Mouse (Mus musculus): ENCODE data around the gene Sp6. TPM values are rescaled to one million over a fixed set of nuclear protein-coding genes. Genes with fewer than 3 reads are reported as not detected.

Gene Sp6
- polyA plus RNA-seq, 1 experiment from 2014 or later: 0.42 TPM

DNA sequence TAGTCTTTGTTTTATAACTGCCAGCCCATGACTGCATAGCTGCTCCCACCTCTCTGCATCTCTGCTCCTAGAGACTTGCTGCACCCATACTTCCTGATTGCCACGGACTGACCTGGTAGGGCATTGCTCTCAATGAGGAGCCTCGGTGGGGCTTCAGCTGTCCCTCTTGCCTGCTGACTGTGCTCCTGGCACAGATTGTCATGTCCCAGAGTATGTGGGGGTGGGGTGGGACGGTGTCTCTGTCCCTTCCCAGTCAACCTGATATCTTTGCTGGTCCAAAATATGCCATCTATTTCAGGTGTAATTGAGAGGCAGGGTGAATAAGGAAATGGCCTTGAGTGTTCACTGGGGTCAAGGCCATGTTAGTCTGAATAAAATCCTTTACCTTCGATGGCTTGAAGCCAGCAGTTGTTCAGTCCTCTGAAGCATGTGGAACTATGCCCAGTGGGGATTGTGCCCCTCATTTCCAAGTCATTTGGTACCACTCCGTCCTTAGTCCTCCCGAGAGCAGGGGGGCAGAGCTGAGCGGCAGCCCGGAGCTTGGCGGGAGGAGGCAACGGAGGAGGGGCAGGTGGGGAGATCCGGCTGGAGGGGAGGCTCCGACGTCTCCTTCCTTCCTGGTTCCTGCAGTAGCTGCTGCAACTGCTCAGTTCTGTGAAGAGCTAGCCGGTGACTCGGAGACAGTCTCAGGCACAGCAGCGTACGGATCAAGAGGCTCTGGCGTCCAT lies 37.2 kb downstream of the Sp6 start, which contains the start of gene Osbpl7:
Osbpl7 (plus strand) TSS at position 413 of the 728 bp plus-strand sequence.
- H3K4me1 ChIP-seq (ENCODE audit: control insufficient read depth, insufficient read depth, low read length): peaks cover 19% of the 10 kb centered on the region
- no peaks in the 10 kb centered on the region for H3K27me3 ChIP-seq (ENCODE audit: control insufficient read depth, insufficient read depth, low read length)
- peak within 1 kb of the TSS; percentile 83 for H3K9ac ChIP-seq (replicated peaks; ENCODE audit: low read depth, low read length)
- H3K27ac ChIP-seq (ENCODE audit: low read length): peak within 1 kb of the TSS; percentile 33; the same call in 1 of the 2 replicates
- H3K4me2 ChIP-seq (replicated peaks; ENCODE audit: low read depth, low read length): peak within 1 kb of the TSS; percentile 95
- H3K36me3 ChIP-seq (ENCODE audit: control insufficient read depth, insufficient read depth, low read length): peaks cover 33% of the 10 kb centered on the region
- peak within 1 kb of the TSS; percentile 72 for H3K4me3 ChIP-seq (ENCODE audit: low read depth, low read length)
- 6% methylated on average over 18 of the region's 18 CpGs for WGBS
- H3K9me3 ChIP-seq (ENCODE audit: control insufficient read depth, low read depth, low read length): no peaks in the 10 kb centered on the region
- peak; percentile 83 for ATAC-seq (ENCODE audit: insufficient number of reproducible peaks, insufficient read depth, low FRiP score, low read depth)

DNA sequence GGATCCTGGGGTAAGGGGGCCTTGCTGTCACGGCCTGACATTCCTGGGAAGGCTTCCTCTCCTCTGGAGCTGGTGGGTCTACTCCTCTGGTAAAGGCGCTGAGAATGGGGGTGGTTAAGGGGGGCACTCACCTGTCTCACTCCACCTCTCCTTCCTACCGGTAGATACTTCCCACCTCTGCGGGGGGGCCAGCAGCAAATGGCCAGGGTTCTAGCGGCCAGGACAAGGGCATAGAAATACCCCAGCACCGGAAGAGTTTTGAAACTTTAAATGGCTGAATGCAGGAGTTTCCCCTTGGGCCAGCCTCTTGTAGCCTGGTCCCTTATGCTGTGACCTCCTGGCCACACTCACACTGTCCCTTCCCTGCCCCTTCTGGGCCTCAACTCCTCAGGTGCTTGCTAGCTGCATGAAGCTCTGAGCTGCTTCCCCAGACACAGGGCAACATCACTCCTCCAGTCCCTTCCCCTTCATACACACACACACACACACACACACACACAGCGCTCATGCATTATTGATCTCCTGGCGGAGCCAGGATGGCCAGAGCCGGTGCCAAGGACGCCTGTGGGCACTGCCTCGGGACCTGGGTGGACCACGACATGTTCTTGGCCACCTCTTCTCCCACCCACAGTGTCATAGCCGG lies 37.9 kb downstream of the Sp6 start:
- H3K4me1 ChIP-seq (ENCODE audit: control insufficient read depth, insufficient read depth, low read length): peaks cover 19% of the 10 kb centered on the region
- ATAC-seq (ENCODE audit: insufficient number of reproducible peaks, insufficient read depth, low FRiP score, low read depth): no peak
- H3K4me2 ChIP-seq (replicated peaks; ENCODE audit: low read depth, low read length): peak overlapping the region; percentile 95
- H3K9me3 ChIP-seq (ENCODE audit: control insufficient read depth, low read depth, low read length): no peaks in the 10 kb centered on the region
- peak overlapping the region; percentile 72 for H3K4me3 ChIP-seq (ENCODE audit: low read depth, low read length)
- H3K36me3 ChIP-seq (ENCODE audit: control insufficient read depth, insufficient read depth, low read length): peaks cover 40% of the 10 kb centered on the region
- H3K27ac ChIP-seq (ENCODE audit: low read length): peak overlapping the region; percentile 33; the same call in 1 of the 2 replicates
- 21% methylated on average over 13 of the region's 13 CpGs for WGBS
- H3K9ac ChIP-seq (replicated peaks; ENCODE audit: low read depth, low read length): peak overlapping the region; percentile 83
- no peaks in the 10 kb centered on the region for H3K27me3 ChIP-seq (ENCODE audit: control insufficient read depth, insufficient read depth, low read length)

DNA sequence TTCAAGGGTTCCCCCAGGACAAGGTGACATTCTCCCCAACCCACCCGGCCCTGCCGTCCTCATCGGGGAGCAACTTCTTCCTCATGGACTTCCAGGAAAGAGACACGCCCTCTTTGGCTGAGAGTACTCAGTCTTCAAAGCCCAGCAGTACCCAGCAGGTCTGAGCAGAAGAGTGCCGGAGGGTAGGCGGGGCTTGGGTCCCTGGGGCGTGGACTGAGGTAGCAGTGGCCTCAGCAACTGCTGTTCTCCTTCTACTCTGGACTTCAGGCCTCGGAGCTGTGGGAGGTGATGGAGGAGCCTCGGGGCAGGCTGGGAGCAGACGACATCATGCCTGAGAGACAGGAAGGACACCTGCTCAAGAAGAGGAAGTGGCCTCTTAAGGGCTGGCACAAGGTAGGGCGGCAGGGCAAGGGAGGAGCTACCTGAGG lies 39.0 kb downstream of the Sp6 start:
- peaks cover 42% of the 10 kb centered on the region for H3K36me3 ChIP-seq (ENCODE audit: control insufficient read depth, insufficient read depth, low read length)
- H3K4me3 ChIP-seq (ENCODE audit: low read depth, low read length): no peak overlapping the region
- no peak overlapping the region for H3K9ac ChIP-seq (replicated peaks; ENCODE audit: low read depth, low read length)
- H3K27me3 ChIP-seq (ENCODE audit: control insufficient read depth, insufficient read depth, low read length): no peaks in the 10 kb centered on the region
- H3K27ac ChIP-seq (ENCODE audit: low read length): no peak overlapping the region
- peak; percentile 34; the same call in 1 of the 2 replicates for ATAC-seq (ENCODE audit: insufficient number of reproducible peaks, insufficient read depth, low FRiP score, low read depth)
- WGBS: 13% methylated on average over 11 of the region's 11 CpGs
- peak overlapping the region; percentile 95 for H3K4me2 ChIP-seq (replicated peaks; ENCODE audit: low read depth, low read length)
- H3K9me3 ChIP-seq (ENCODE audit: control insufficient read depth, low read depth, low read length): no peaks in the 10 kb centered on the region
- H3K4me1 ChIP-seq (ENCODE audit: control insufficient read depth, insufficient read depth, low read length): peaks cover 19% of the 10 kb centered on the region

DNA sequence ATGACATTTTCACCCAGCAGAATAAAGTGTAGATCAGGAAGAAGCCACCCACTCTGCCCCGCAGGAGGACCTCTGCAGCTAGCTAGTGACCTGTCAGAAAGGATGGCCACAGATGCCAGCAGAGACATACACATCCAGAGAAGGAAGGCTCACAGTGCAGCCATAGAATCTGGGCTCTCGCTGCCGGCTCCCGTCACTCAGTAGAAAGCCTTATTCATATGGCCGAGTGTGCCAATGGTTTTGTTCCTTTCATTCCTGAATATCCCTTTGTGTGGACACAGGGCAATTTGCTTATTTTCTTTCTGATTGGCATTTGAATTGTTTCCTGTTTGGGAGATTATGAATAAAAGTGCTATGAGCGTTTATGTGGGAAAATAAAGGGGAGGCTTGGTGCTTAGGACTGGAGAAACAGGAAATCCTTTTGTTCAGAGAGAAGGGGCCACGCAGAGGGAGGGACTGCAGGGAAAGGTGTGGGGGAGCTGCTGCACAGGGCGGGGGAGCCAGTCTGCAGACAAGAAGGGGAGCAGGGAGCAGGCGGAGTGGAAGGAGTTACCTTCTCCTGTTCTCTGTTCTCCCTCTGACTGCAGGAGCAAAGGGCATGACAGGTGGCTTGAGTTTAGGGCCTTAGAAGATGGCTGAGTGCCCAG lies 50.2 kb downstream of the Sp6 start:
- Histone ChIP-seq H3K9ac (replicated peaks; ENCODE audit: low read depth, low read length) (no peak overlapping the region), H3K4me3 (ENCODE audit: low read depth, low read length) (no peak overlapping the region), H3K36me3 (ENCODE audit: control insufficient read depth, insufficient read depth, low read length) (no peaks in the 10 kb centered on the region; the same call in 1 of the 2 replicates), H3K27me3 (ENCODE audit: control insufficient read depth, insufficient read depth, low read length) (no peaks in the 10 kb centered on the region), H3K4me1 (ENCODE audit: control insufficient read depth, insufficient read depth, low read length) (no peaks in the 10 kb centered on the region), H3K27ac (ENCODE audit: low read length) (no peak overlapping the region; the same call in 1 of the 2 replicates), H3K9me3 (ENCODE audit: control insufficient read depth, low read depth, low read length) (no peaks in the 10 kb centered on the region), H3K4me2 (replicated peaks; ENCODE audit: low read depth, low read length) (no peak overlapping the region)
- 50% methylated on average over 9 of the region's 9 CpGs for WGBS
- ATAC-seq (ENCODE audit: insufficient number of reproducible peaks, insufficient read depth, low FRiP score, low read depth): no peak

DNA sequence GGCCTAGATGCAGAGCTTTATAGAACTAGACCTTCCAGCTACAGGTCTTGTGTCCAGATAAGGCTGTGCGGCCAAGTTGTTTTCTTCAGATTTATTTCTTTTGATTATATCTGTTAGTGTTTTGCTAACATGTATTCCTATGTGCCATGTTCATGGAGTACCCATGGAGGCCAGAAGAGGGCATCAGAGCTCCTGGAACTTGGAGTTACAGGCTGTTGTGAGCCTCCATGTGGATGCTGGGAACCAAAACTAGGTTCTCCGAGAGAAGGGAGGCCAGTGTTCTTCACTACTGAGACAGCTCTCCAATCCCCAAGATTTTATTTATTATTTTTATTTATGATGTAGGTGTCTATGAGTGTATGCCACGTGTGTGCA lies 50.7 kb downstream of the Sp6 start:
- H3K4me3 ChIP-seq (ENCODE audit: low read depth, low read length): no peak overlapping the region
- no peak for ATAC-seq (ENCODE audit: insufficient number of reproducible peaks, insufficient read depth, low FRiP score, low read depth)
- H3K27ac ChIP-seq (ENCODE audit: low read length): no peak overlapping the region; the same call in 1 of the 2 replicates
- H3K4me2 ChIP-seq (replicated peaks; ENCODE audit: low read depth, low read length): no peak overlapping the region
- no peaks in the 10 kb centered on the region for H3K4me1 ChIP-seq (ENCODE audit: control insufficient read depth, insufficient read depth, low read length)
- no peaks in the 10 kb centered on the region; the same call in 1 of the 2 replicates for H3K36me3 ChIP-seq (ENCODE audit: control insufficient read depth, insufficient read depth, low read length)
- H3K9ac ChIP-seq (replicated peaks; ENCODE audit: low read depth, low read length): no peak overlapping the region
- no peaks in the 10 kb centered on the region for H3K9me3 ChIP-seq (ENCODE audit: control insufficient read depth, low read depth, low read length)
- H3K27me3 ChIP-seq (ENCODE audit: control insufficient read depth, insufficient read depth, low read length): no peaks in the 10 kb centered on the region
- WGBS: 84% methylated on average over 3 of the region's 3 CpGs

DNA sequence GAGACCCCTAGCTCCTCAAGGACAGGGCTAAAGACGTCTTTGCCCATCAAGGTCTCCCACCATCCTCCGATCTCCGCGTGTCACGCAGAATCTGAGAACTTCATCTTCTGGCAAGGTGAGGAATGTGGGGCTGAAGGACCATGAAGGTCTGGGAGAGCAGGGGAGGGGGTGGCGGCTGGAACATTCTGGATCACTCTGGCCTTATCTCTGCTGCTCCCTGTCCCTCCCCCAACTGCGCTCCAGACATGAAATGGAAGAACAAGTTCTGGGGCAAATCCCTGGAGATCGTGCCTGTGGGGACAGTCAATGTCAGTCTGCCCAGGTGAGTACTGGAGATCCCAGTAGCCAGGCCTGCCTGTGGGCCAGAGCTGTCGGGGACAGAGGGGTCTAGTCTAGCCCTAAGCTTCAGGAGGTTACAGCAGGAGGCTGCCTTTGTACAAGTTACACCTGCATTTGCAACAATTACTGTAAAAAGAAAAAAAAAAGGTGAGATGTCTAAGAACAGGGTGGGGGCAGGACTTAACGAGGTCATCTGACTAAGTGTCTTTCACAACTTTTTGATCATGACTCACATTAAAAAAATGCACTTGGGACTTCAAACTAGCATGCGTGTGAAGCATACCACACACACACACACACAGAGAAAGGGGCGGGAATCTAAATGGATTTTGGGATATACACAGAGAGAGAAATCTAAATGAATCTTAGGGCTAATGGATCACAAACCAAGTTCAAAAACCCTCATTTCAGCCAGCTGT lies 52.5 kb downstream of the Sp6 start:
- Histone ChIP-seq H3K4me1 (ENCODE audit: control insufficient read depth, insufficient read depth, low read length) (no peaks in the 10 kb centered on the region), H3K9me3 (ENCODE audit: control insufficient read depth, low read depth, low read length) (no peaks in the 10 kb centered on the region), H3K4me3 (ENCODE audit: low read depth, low read length) (no peak overlapping the region), H3K36me3 (ENCODE audit: control insufficient read depth, insufficient read depth, low read length) (no peaks in the 10 kb centered on the region; the same call in 1 of the 2 replicates), H3K27me3 (ENCODE audit: control insufficient read depth, insufficient read depth, low read length) (no peaks in the 10 kb centered on the region), H3K9ac (replicated peaks; ENCODE audit: low read depth, low read length) (no peak overlapping the region), H3K27ac (ENCODE audit: low read length) (no peak overlapping the region), H3K4me2 (replicated peaks; ENCODE audit: low read depth, low read length) (no peak overlapping the region)
- 82% methylated on average over 12 of the region's 12 CpGs for WGBS
- ATAC-seq (ENCODE audit: insufficient number of reproducible peaks, insufficient read depth, low FRiP score, low read depth): no peak

DNA sequence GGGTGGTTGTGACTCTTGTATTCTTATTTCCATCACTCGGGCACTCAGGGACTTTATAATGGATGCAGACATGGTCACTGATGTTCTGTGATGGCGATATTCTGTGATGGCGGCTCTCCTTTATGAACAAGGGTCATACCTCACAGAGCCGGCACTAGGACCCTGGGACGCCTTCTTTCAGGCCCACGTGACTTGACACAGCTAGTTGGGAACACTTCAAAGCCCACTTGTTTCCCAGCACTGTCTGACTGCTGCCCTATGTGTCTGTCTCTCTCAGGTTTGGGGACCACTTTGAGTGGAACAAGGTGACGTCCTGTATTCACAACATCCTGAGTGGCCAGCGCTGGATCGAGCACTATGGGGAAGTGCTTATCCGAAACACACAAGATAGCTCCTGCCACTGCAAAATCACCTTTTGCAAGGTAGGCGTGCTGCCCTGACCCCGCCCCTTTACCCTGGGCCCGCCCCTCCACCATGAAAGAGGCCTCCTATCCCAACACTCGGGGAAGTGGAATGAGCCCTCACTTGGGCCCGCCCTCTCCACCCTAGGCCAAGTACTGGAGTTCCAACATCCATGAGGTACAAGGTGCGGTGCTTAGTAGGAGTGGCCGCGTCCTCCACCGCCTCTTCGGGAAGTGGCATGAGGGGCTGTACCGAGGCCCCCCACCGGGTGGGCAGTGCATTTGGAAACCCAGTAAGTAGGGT lies 53.6 kb downstream of the Sp6 start:
- ATAC-seq (ENCODE audit: insufficient number of reproducible peaks, insufficient read depth, low FRiP score, low read depth): no peak
- H3K36me3 ChIP-seq (ENCODE audit: control insufficient read depth, insufficient read depth, low read length): no peaks in the 10 kb centered on the region; the same call in 1 of the 2 replicates
- no peaks in the 10 kb centered on the region for H3K4me1 ChIP-seq (ENCODE audit: control insufficient read depth, insufficient read depth, low read length)
- no peak overlapping the region for H3K4me3 ChIP-seq (ENCODE audit: low read depth, low read length)
- 51% methylated on average over 22 of the region's 22 CpGs for WGBS
- H3K9ac ChIP-seq (replicated peaks; ENCODE audit: low read depth, low read length): no peak overlapping the region
- H3K27ac ChIP-seq (ENCODE audit: low read length): no peak overlapping the region
- H3K27me3 ChIP-seq (ENCODE audit: control insufficient read depth, insufficient read depth, low read length): no peaks in the 10 kb centered on the region
- H3K9me3 ChIP-seq (ENCODE audit: control insufficient read depth, low read depth, low read length): no peaks in the 10 kb centered on the region
- H3K4me2 ChIP-seq (replicated peaks; ENCODE audit: low read depth, low read length): no peak overlapping the region

All from stomach, embryonic 14.5 days (tissue).